Mouse (Mus musculus): ENCODE measurements around the gene Gm11627. TPM values are rescaled to one million over a fixed set of nuclear protein-coding genes. Genes with fewer than 3 reads are reported as not detected.
A peak's percentile ranks its signal among the peaks of the same experiment; 100 is the strongest.

Gm11627 gene
- polyA plus RNA-seq, 1 experiment = 0.59 TPM

GRCm38 (mm10) chr11:102581281-102582015 lies 2.2 kb upstream of the Gm11627 start:
- Histone ChIP-seq H3K27me3 (replicated peaks; ENCODE audit: control insufficient read depth, insufficient read depth, low read length) (no peaks in the 10 kb centered on the region), H3K4me1 (ENCODE audit: control insufficient read depth, insufficient read depth, low read length) (0 out of 2 replicates have a peak, but pooled peaks cover 3% of the 10 kb centered on the region), H3K4me3 (ENCODE audit: insufficient read depth, low read depth, low read length) (no peak overlapping the region), H3K36me3 (ENCODE audit: control insufficient read depth, insufficient read depth, low read length) (no peaks in the 10 kb centered on the region), H3K27ac (ENCODE audit: insufficient read depth, low read depth, low read length) (0 out of 2 replicates have a peak overlapping the region, but pooled peaks have one; percentile 3)
- TF ChIP-seq CTCF (conservative IDR thresholded peaks at IDR 0.05; ENCODE audit: insufficient read depth, insufficient read length, low read depth, low read length) (no peak), POLR2A (IDR thresholded peaks at IDR 0.05; ENCODE audit: low read depth, low read length) (no peak)
- DNase-seq = peak; percentile 4
- 48% methylated on average over 11 of the region's 11 CpGs for WGBS

- Histone ChIP-seq H3K4me1 (ENCODE audit: control insufficient read depth, insufficient read depth, low read length) (0 out of 2 replicates have a peak, but pooled peaks cover 3% of the 10 kb centered on the region), H3K27ac (ENCODE audit: insufficient read depth, low read depth, low read length) (no peak overlapping the region), H3K36me3 (ENCODE audit: control insufficient read depth, insufficient read depth, low read length) (no peaks in the 10 kb centered on the region), H3K27me3 (replicated peaks; ENCODE audit: control insufficient read depth, insufficient read depth, low read length) (no peaks in the 10 kb centered on the region), H3K4me3 (ENCODE audit: insufficient read depth, low read depth, low read length) (no peak overlapping the region)
- DNase-seq = no peak
- 78% methylated on average over 3 of the region's 3 CpGs for WGBS
- TF ChIP-seq CTCF (conservative IDR thresholded peaks at IDR 0.05; ENCODE audit: insufficient read depth, insufficient read length, low read depth, low read length) = no peak
- TF ChIP-seq POLR2A (IDR thresholded peaks at IDR 0.05; ENCODE audit: low read depth, low read length) = no peak
Observed at GRCm38 (mm10) chr11:102580034-102580330, 721 bp upstream of the Gm11627 start.

GRCm38 (mm10) chr11:102578341-102579118 lies 731 bp downstream of the Gm11627 start:
- 5% methylated on average over 27 of the region's 27 CpGs for WGBS
- no peak overlapping the region for H3K27ac ChIP-seq (ENCODE audit: insufficient read depth, low read depth, low read length)

GRCm38 (mm10) chr11:102576050-102576754 lies 3.1 kb downstream of the Gm11627 start:
- 63% methylated on average over 13 of the region's 13 CpGs for WGBS
- TF ChIP-seq POLR2A (IDR thresholded peaks at IDR 0.05; ENCODE audit: low read depth, low read length) = no peak
- no peak for TF ChIP-seq CTCF (conservative IDR thresholded peaks at IDR 0.05; ENCODE audit: insufficient read depth, insufficient read length, low read depth, low read length)
- DNase-seq = no peak
- no peaks in the 10 kb centered on the region for H3K36me3 ChIP-seq (ENCODE audit: control insufficient read depth, insufficient read depth, low read length)
- H3K27ac ChIP-seq (ENCODE audit: insufficient read depth, low read depth, low read length) = no peak overlapping the region
- no peak overlapping the region for H3K4me3 ChIP-seq (ENCODE audit: insufficient read depth, low read depth, low read length)
- no peaks in the 10 kb centered on the region for H3K27me3 ChIP-seq (replicated peaks; ENCODE audit: control insufficient read depth, insufficient read depth, low read length)
- H3K4me1 ChIP-seq (ENCODE audit: control insufficient read depth, insufficient read depth, low read length) = no peaks in the 10 kb centered on the region; the same call in 1 of the 2 replicates

More at GRCm38 (mm10) chr11:102578341-102579118, 731 bp downstream of the Gm11627 start:
- TF ChIP-seq CTCF (conservative IDR thresholded peaks at IDR 0.05; ENCODE audit: insufficient read depth, insufficient read length, low read depth, low read length) = peak; percentile 83
- no peak for TF ChIP-seq POLR2A (IDR thresholded peaks at IDR 0.05; ENCODE audit: low read depth, low read length)
- DNase-seq = peak; percentile 84
- Histone ChIP-seq H3K4me3 (ENCODE audit: insufficient read depth, low read depth, low read length) (peak overlapping the region; percentile 38), H3K27me3 (replicated peaks; ENCODE audit: control insufficient read depth, insufficient read depth, low read length) (no peaks in the 10 kb centered on the region), H3K36me3 (ENCODE audit: control insufficient read depth, insufficient read depth, low read length) (no peaks in the 10 kb centered on the region), H3K4me1 (ENCODE audit: control insufficient read depth, insufficient read depth, low read length) (0 out of 2 replicates have a peak, but pooled peaks cover 3% of the 10 kb centered on the region)

- no peak for TF ChIP-seq CTCF (conservative IDR thresholded peaks at IDR 0.05; ENCODE audit: insufficient read depth, insufficient read length, low read depth, low read length)
- TF ChIP-seq POLR2A (IDR thresholded peaks at IDR 0.05; ENCODE audit: low read depth, low read length) = no peak
- Histone ChIP-seq H3K27ac (ENCODE audit: insufficient read depth, low read depth, low read length) (no peak overlapping the region), H3K4me1 (ENCODE audit: control insufficient read depth, insufficient read depth, low read length) (no peaks in the 10 kb centered on the region; the same call in 1 of the 2 replicates), H3K4me3 (ENCODE audit: insufficient read depth, low read depth, low read length) (no peak overlapping the region), H3K36me3 (ENCODE audit: control insufficient read depth, insufficient read depth, low read length) (no peaks in the 10 kb centered on the region), H3K27me3 (replicated peaks; ENCODE audit: control insufficient read depth, insufficient read depth, low read length) (no peaks in the 10 kb centered on the region)
- DNase-seq = no peak
- WGBS = 81% methylated on average over 1 of the region's 1 CpGs
Observed at GRCm38 (mm10) chr11:102575034-102575433, 4.2 kb downstream of the Gm11627 start.

GRCm38 (mm10) chr11:102572866-102573663 lies 6.2 kb downstream of the Gm11627 start:
- no peak overlapping the region for H3K27ac ChIP-seq (ENCODE audit: insufficient read depth, low read depth, low read length)
- 12% methylated on average over 18 of the region's 18 CpGs for WGBS
- H3K27me3 ChIP-seq (replicated peaks; ENCODE audit: control insufficient read depth, insufficient read depth, low read length) = no peaks in the 10 kb centered on the region
- no peaks in the 10 kb centered on the region; the same call in 1 of the 2 replicates for H3K4me1 ChIP-seq (ENCODE audit: control insufficient read depth, insufficient read depth, low read length)
- peak; percentile 83 for DNase-seq
- no peaks in the 10 kb centered on the region for H3K36me3 ChIP-seq (ENCODE audit: control insufficient read depth, insufficient read depth, low read length)
- TF ChIP-seq CTCF (conservative IDR thresholded peaks at IDR 0.05; ENCODE audit: insufficient read depth, insufficient read length, low read depth, low read length) (peak; percentile 83), POLR2A (IDR thresholded peaks at IDR 0.05; ENCODE audit: low read depth, low read length) (no peak)
- H3K4me3 ChIP-seq (ENCODE audit: insufficient read depth, low read depth, low read length) = peak overlapping the region; percentile 57

All from kidney, adult 2 months (tissue).